Mouse (Mus musculus): Measurements from ENCODE around the gene Mup6. TPM values are rescaled to one million over a fixed set of nuclear protein-coding genes. Genes with fewer than 3 reads are reported as not detected.
"Not testable (repeated sequence)": the region's sequence is repeated elsewhere in the genome, so short reads cannot be mapped to it uniquely, and the experiment has no call there.

Mup6 gene
- not detected for total RNA-seq (2021)
- long read RNA-seq, experiment 1, result 0 reads
- long read RNA-seq, experiment 2, result 0 reads

DNA sequence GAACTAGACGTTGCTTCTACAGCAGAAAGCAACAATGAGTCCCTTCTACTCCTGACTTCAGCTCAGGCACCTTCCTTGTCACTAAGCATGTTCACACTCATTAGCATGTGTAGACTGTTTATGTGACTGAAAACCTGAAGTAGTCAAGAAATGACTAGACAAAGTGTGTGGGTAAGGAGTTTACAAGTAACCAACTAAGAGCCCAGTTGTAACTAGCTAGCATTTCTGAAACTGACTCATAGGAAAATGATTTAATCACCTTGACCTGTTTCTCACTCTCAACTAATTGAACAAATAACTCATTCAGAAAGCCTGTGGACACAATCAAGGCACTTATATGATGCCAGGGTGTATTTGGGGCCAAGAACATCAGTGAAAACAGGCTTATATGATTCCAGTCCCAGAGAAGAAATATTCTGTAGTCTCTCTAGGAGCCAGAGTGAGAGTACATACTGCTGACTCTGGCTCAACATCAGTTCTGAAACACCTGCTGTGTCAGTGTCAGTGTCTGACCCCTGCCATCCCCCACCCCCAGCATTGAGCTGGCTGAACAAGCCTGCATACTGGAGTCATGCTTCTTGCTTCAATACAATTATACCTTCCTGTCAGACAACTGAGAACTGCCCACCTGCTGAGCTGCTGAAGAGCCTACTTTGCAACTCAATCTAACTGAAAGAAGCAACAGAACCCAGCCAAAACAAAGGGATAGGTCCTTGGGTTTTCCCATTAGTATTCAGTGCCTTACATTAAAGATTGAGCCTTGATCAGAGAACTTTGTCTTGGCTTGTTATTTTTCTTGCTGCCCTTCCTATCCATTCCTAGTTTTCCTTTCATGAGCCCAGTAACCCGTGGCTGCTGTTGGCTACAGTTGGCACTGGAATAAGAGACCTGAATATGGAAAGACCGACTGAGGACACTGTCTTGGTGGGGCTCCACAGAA is at the start of gene Mup6:
Gene Mup6 (plus strand): TSS at position 890 of the 940 bp plus-strand sequence.
- intact Hi-C loops (cut with DNase I; ENCODE audit: low total_unique reads), result no loop called here
- DNase-seq, result no peak

DNA sequence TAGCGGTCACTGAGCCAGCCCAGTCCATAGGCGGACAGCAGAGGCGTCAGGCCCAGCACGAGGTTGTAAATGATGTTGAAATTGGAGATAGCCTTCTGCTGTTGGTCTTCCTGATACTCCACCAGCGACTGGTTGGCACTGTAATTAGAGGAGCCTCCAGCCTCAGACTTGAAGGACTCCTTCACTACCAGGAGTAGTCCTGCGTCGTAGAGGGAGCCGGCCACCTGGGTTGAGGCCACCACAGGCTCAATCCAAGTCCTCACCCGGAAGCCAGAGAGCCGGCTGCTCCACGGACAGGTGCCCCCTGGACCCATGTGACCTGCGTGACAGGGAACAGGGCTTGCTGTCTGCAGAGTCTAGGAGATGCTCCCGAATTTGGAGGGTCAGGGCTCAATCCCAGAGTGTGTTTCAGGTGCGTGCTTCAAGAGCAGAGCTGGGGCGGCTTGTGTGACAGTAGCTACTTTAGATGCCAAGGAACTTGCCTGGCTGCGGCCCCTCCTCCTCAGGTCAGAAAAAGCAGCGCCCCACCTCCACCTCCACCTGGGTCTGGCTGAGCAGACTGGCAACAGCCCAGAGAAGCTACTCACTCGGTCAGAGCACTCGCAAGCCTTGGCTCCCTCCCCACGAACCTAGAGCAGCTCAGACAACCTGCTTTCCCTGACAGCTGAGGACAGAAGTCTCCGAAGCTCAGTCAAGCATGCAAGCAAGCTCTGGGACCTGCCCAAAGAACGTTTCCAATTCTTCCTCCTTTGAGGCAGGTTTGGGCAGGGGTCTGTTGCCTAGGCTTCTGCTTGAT is 49.3 kb upstream of the Mup6 start, which contains the start of gene Slc46a2:
Gene Slc46a2 (minus strand): TSS at position 449 of the 796 bp plus-strand sequence.
- intact Hi-C loops (cut with DNase I; ENCODE audit: low total_unique reads), result no loop called here
- DNase-seq, result no peak

DNA sequence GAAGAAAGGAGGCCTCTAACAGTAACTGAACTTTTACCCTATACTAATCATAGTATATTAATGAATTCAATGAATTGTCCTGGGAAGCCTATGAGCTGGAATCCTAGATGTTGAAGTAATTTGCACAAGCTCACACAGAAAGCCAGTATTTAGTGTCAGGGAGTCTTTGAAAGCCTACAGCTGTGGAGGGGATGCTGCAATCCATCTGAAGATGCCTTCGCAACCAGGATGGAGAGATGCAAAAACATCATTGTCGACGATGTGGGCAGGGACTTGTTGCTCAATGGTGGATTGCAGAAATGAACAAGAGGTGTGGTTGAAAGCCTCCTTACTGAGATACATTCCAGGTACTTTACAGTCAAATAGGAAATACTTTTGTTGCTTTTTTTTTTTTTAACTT is 46.1 kb upstream of the Mup6 start:
- DNase-seq, result no peak
- intact Hi-C loops (cut with DNase I; ENCODE audit: low total_unique reads), result no loop called here

DNA sequence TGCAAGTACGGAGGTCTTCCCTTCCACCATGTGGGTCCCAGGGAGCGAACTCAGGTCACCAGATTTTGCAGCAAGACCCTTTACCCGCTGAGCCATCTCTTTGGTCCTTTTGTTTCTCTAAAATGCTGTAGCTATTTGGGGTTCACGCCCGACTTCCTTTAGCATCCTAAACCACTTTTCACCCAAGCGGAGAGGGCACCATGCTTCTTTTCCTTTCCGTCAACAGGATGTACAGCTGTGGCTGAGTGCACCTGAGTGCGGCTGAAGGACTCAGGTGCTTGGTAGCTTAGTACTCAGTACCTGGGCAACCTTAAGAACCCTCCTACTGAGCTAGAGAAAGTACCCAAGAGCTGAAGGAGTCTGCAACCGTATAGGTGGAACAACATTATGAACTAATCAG is 39.0 kb upstream of the Mup6 start:
- DNase-seq, result no peak
- intact Hi-C loops (cut with DNase I; ENCODE audit: low total_unique reads), result no loop called here

DNA sequence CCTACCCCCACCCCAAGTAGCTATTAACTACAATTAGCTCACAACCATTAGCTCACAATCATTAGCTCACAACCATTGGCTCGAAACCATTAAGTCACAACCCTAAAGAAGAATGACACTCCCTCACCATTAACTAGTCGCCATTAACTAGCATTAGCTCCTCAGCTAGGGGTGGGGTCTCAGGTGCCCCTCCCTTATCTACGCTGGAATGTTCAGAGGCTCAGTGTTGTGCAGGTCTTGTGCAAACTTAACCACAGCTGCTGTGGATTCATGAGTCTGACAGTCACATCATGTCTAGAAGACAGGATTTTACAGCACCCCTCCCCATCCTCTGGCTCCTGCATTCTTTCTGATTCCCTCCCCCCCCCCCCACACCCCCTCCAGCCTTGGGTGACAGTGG is 36.4 kb upstream of the Mup6 start:
- intact Hi-C loops (cut with DNase I; ENCODE audit: low total_unique reads), result no loop called here
- DNase-seq, result no peak

DNA sequence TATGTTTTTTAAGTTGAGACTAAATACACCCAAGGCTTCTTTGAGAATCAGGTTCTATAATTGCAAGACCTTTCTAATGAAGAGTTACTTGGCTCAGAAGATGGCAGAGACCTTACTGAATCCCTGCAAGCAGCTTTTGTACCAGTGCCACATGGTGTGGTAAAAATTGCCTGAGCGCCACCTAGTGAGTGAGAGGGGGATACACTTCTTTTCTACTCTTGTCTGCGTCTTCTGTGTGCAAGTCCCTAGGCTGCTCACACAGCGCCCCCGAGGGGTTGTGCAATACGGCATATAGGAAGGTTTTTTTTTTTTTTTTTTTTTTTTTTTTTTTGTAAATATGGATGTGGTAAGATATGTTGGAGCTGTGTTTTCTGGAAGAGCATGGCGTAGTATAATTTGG is 35.7 kb upstream of the Mup6 start:
- intact Hi-C loops (cut with DNase I; ENCODE audit: low total_unique reads), result no loop called here
- peak; percentile 53 for DNase-seq

DNA sequence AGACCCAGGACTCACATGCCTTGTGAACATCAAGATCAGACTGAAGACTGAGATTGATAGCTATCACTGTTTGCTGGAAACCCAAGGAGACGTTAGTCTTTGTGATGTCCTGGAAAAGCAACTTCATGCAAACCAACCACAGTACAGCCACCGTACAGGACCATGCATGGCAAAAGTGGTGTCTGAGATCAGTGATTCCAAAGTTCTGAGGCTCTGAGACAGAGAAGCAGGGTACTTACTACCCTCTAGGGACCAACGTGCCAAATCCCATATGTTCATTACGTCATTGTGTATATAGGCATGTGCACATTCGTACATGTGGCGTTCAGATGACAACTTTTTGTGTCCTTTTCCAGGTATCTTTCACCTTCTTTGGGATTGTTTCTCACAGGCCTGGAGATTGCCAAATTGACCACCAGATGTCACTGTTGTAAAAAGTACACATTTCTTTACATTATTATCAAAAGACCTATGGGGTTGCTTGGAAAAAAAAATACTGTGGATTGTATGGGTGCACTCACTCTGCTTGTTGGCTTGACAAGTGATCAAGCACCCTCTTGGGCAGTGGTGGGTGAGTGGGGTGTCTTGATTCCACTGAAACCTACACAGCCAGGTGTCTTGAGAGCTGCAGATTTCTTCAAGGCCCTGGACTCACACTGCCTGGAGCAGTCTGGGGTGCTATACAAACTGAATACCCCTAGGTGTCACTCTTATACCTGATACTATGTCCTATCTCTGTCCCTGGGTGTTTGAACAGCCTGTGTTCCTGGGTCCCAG is 31.4 kb upstream of the Mup6 start:
- intact Hi-C loops (cut with DNase I; ENCODE audit: low total_unique reads), result no loop called here

DNA sequence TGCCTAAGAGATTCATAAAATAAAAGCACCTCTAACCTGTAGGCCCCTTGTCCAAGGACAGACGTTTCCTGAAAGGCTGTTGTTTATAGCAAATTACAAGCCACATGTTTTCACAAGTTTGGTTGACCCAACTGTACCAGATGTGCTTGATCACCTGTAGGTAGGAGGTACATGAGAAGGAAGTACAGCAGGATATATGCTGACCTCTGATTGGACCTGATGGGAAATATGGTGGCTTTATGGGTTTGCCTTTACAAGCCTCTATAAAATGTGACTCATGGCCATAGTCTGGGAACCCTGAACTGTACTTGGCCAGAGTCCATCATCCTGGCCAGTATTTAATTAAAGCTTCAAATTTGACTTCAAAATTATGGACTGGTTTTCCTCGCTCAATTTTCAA is 26.6 kb upstream of the Mup6 start:
- DNase-seq, result no peak
- intact Hi-C loops (cut with DNase I; ENCODE audit: low total_unique reads), result no loop called here

More for the DNA sequence above, 31.4 kb upstream of the Mup6 start:
- DNase-seq, result no peak

DNA sequence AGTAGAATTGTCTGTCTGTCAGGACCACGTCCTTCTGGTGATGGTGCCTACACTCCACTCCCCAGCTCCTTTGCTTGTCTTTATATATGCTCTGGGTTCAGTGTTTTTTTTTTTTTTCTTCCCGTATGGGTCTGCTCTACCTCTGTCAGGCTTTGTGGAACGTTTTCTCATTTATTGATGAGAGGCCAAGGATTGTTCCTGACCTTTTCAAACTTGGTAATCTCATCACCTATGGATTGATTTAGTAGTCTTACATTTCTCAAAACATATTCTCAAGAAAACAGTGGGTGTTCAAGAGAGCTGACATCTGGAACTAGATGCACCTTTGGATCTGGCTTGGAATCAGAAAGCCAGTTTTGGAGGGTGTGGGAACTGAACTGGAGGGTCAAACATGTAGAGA is 3.5 kb upstream of the Mup6 start, which contains the start of gene Mup4:
Gene Mup4 (minus strand): TSS at position 101 of the 400 bp plus-strand sequence.
- intact Hi-C loops (cut with DNase I; ENCODE audit: low total_unique reads), result no loop called here
- no peak for DNase-seq

DNA sequence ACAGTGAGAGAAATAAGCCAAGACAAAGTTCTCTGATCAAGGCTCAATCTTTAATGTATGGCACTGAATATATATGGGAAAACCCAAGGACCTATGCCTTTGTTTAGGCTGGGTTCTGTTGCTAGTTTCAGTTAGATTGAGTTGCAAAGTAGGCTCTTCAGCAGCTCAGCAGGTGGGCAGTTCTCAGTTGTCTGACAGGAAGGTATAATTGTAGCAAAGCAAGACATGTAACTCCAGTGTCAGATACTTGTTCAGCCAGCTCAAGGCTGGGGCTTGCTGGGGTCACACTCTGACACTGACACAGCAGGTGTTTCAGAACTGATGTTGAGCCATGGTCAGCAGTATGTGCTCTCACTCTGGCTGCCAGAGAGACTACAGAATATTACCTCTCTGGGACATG is 33.8 kb downstream of the Mup6 start:
- intact Hi-C loops (cut with DNase I; ENCODE audit: low total_unique reads); DNase-seq: not testable (repeated sequence)

DNA sequence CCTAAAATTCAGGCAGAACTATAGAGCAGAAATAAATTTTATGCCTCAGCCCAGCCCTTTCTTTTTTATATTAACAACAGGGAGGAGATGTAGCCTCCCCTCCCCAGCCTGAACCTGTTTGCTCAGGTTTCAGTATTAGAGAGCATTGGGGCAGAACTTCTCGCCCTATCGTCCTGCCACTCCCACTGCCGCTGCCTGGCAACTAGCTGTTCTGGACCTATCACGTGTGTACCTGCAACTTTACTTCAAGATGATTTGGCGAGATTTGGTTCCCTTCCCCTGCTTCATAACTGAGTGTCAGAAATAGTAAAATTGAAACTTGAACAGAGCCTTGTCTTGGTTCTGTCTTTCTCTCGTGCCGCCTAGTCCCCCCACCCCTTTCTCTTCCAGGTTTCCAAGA is 56.0 kb downstream of the Mup6 start:
- DNase-seq; intact Hi-C loops (cut with DNase I; ENCODE audit: low total_unique reads): not testable (repeated sequence)

DNA sequence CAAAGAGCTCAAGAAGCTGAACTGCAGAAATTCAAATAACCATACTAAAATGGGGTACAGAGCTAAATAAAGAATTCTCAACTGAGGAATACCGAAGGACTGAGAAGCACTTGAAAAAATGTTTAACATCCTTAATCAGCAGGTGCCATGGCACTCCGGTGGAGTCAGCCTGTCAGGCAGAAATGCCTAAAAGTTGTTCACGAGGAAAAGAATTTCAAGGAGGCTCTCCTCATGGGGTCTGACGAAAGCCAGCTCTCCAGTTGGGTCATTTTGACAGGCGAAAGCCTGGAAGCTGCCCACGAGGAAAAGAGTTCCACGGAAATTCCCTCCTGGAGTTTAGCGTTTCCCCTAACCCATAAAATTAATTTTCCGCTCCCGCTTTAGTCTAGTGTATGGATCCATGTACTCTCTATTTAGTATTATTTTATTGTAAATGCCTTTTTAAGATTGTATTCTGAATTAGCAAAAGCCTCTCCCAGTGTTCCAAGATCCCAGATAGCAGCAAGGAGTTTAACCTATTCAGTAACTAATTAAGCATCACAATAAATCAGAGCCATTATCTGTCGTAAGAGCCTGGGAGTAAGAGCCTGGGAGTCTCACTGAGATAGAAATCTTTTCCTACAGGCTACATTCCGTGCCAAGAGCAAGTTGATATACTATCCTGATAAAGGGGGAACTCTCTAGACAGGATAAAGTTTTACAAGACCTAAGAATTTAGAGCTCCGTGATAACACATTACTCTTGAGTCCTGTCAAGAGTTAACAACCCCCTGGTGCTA is 65.4 kb downstream of the Mup6 start:
- intact Hi-C loops (cut with DNase I; ENCODE audit: low total_unique reads); DNase-seq: not testable (repeated sequence)

Other genes starting within 250 kb of the Mup6 start
- 1 to 10 TPM; 3.1 to 3.7 TPM for gene Inip, start 162.7 kb upstream of the Mup6 start, total RNA-seq (2021)
- gene Snx30, start 158.5 kb upstream of the Mup6 start, total RNA-seq (2021), result 1 to 10 TPM; 4.0 to 4.4 TPM
- gene Slc46a2, start 49.2 kb upstream of the Mup6 start, total RNA-seq (2021), result not detected
- not detected for gene Mup4, start 3.6 kb upstream of the Mup6 start, total RNA-seq (2021)
- gene Mup7, start 106.2 kb downstream of the Mup6 start, total RNA-seq (2021), result not detected
- not detected for gene Mup2, start 190.0 kb downstream of the Mup6 start, total RNA-seq (2021)

All from gastrocnemius, postnatal 14 days (tissue).